ENCODE assay signal across 26 mouse cellular contexts in the genomic region with DNA sequence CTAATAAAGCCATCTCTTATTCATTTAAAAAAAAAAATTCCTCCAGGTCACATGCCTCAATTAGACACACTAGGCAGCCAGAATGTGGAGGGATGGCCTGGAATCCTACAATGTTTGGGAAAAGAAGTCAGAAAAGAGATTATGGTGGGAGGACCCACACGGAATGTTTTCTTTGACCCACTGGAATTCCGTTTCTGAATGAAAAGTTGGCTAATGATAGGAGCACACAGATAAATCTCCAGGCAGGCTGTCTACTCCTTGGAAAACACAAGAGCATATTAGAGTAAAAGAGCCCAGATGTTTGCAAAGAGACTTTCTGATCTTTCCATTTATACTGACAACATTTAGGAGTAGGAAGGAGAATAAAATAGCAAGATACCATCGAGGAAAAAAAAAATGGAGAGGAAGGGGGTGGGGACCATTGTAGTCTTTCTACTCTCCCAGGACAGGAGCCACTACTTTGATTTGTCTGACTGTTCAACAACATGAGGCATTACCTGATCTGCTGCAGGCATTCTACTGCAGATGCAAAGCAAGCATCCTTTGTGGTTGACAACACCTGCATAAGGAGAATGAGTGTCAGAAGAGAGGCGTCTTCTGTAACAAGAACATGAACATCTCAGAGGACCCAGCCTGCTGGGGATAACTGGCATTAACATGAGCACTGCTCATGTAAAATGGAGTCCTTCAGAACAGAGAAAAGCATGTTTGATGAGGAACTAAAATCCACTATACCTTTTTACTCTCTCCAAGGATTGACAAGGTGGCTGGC. TPM values are rescaled to one million over a fixed set of nuclear protein-coding genes. Genes with fewer than 3 reads are reported as not detected.
DNase-seq lines count a peak whose midpoint lies in the region; ATAC-seq lines count a peak whose summit lies in the region.
"Had no signal": no experiment of that assay in that cellular context is flagged by ENCODE, and none has a peak within 500 bp of the region (broad histone marks: within the 10 kb centered on the region; RNA-seq: fewer than 3 reads in every experiment).

No protein-coding gene starts in this region.

- H3K36me3 ChIP-seq in kidney, embryonic 16.5 days (ENCODE audit: insufficient read depth, low read length) = peaks cover 29% of the 10 kb centered on the region

- no peak overlapping the region; the same call in 1 of the 2 replicates for H3K4me2 ChIP-seq in kidney, embryonic 16.5 days (replicated peaks; ENCODE audit: low read depth, low read length)
- H3K4me2 ChIP-seq: forebrain, embryonic 12.5 days; limb, embryonic 13.5 days; liver, embryonic 11.5 days; midbrain, embryonic 12.5 days; neural tube, embryonic 12.5 days had no signal

- H3K27me3 ChIP-seq in kidney, embryonic 16.5 days (ENCODE audit: insufficient read depth, low read length) = no peaks in the 10 kb centered on the region
- H3K27me3 ChIP-seq: CH12.LX; forebrain, embryonic 12.5 days; limb, embryonic 13.5 days; neural tube, embryonic 12.5 days had no signal

- ATAC-seq in kidney, embryonic 16.5 days (ENCODE audit: low FRiP score, low TSS enrichment) = peak; percentile 41; the same call in 1 of the 2 replicates
- ATAC-seq: forebrain, postnatal 0 days; hindbrain, embryonic 16.5 days; lung, postnatal 0 days had no signal

- H3K4me1 ChIP-seq in kidney, embryonic 16.5 days (ENCODE audit: insufficient read depth, low read length) = peaks cover 16% of the 10 kb centered on the region
- H3K4me1 ChIP-seq: neural tube, embryonic 12.5 days had no signal

- intact Hi-C loops in heart, postnatal 36 days (cut with DNase I) = no loop called here

- H3K9ac ChIP-seq in kidney, embryonic 16.5 days (replicated peaks; ENCODE audit: low read length) = no peak overlapping the region
- H3K9ac ChIP-seq: forebrain, embryonic 12.5 days; forebrain, postnatal 0 days; limb, embryonic 13.5 days; midbrain, embryonic 12.5 days; neural tube, embryonic 12.5 days had no signal

- no peaks in the 10 kb centered on the region for H3K9me3 ChIP-seq in kidney, embryonic 16.5 days (ENCODE audit: low read length)
- H3K9me3 ChIP-seq: forebrain, embryonic 12.5 days; limb, embryonic 13.5 days; midbrain, embryonic 12.5 days; neural tube, embryonic 12.5 days had no signal

- peak; percentile 18 for DNase-seq in heart, adult 11 months
- no peak for DNase-seq in heart, postnatal 36 days
- no peak for DNase-seq in kidney, adult 8-10 months
- peak; percentile 6 for DNase-seq in lung, postnatal 36 days
- DNase-seq in lung, postnatal 10 days = no peak
- DNase-seq in thymus, postnatal 4 days = peak; percentile 35
- no peak for DNase-seq in heart, adult 18-20 months
- DNase-seq: adrenal gland, adult 8-10 months; cerebellum, adult 2 months; cerebellum, postnatal 14 days; forebrain, postnatal 0 days; heart, postnatal 14 days; lung, adult 18-20 months; right cerebral cortex, adult 18-20 months had no signal

- WGBS in kidney, embryonic 16.5 days = 57% methylated on average over 4 of the region's 4 CpGs

- H3K4me3 ChIP-seq in kidney, embryonic 16.5 days (ENCODE audit: low read length) = no peak overlapping the region
- H3K4me3 ChIP-seq: erythroblast, embryonic 14.5 days; forebrain, embryonic 12.5 days; limb, embryonic 13.5 days; midbrain, embryonic 12.5 days; myocyte; neural tube, embryonic 12.5 days had no signal

- H3K27ac ChIP-seq in kidney, embryonic 16.5 days (ENCODE audit: low read length) = peak overlapping the region; percentile 66
- H3K27ac ChIP-seq: forebrain, embryonic 12.5 days; midbrain, embryonic 12.5 days; neural tube, embryonic 12.5 days; stomach, postnatal 0 days had no signal

RNA-seq across cellular contexts. Expression of a gene that starts 4.7 kb away (rescaled TPM):
- under 1 TPM in 1 of 2 experiments, not detected in 1; 0.08 TPM for total RNA-seq in heart, postnatal 36 days (2021)
- 0.48 and 0.65 TPM in 2 replicates for polyA plus RNA-seq in kidney, embryonic 16.5 days (2015; fragmentation: Nextera tagmentation; extraction: Ambion mirVana)
- total RNA-seq in heart, adult 18-20 months (2021) = under 1 TPM; 0.10 to 0.15 TPM

RNA-seq across cellular contexts. Expression of a gene that starts 47.6 kb away (rescaled TPM):
- total RNA-seq in heart, postnatal 36 days (2021) = 1 to 10 TPM; 3.6 to 4.4 TPM
- polyA plus RNA-seq in kidney, embryonic 16.5 days (2015; fragmentation: Nextera tagmentation; extraction: Ambion mirVana) = 42.0 and 42.6 TPM in 2 replicates
- 1 to 10 TPM; 3.6 to 4.6 TPM for total RNA-seq in heart, adult 18-20 months (2021)

Comparison
In these comparisons a context has a peak if more than half of its experiments do, and no peak if none do; other contexts are left out.
1. DNase-seq: peak in heart, adult 11 months (single experiment), lung, postnatal 36 days (single experiment) and thymus, postnatal 4 days (single experiment); none in heart, postnatal 36 days (0 of 2), kidney, adult 8-10 months (0 of 2), lung, postnatal 10 days (single experiment) and heart, adult 18-20 months (0 of 2).